In genomic region chr1:64121559-64122465, GRCm38 (mm10) we compare ENCODE assay signal across 8 mouse cellular contexts. TPM values are rescaled to one million over a fixed set of nuclear protein-coding genes. Genes with fewer than 3 reads are reported as not detected.
DNase-seq lines count a peak whose midpoint lies in the region; ATAC-seq and TF ChIP-seq lines count a peak whose summit lies in the region.

Gene Klf7 (minus strand): TSS chr1:64122282.

- H3K27ac ChIP-seq in heart, embryonic 11.5 days (ENCODE audit: low read depth, low read length), result peak within 1 kb of the TSS; percentile 100
- peak within 1 kb of the TSS; percentile 100 for H3K27ac ChIP-seq in kidney, embryonic 16.5 days (ENCODE audit: low read length)
- peak within 1 kb of the TSS; percentile 97 for H3K27ac ChIP-seq in liver, adult 2 months (replicated peaks; ENCODE audit: insufficient read depth, low read depth, low read length)

- DNase-seq in B cell, adult 2 months, result peak; percentile 94 to 96
- peak; percentile 100 for DNase-seq in brain, embryonic 14.5 days (ENCODE audit: low read depth)
- peak; percentile 96 for DNase-seq in liver, adult 2 months (ENCODE audit: extremely low read depth, low read depth, low spot score)
- DNase-seq in splenic B cell, adult 2 months (ENCODE audit: low read depth, low spot score), result peak; percentile 99

- peak within 1 kb of the TSS; percentile 84 for H3K4me2 ChIP-seq in heart, embryonic 11.5 days
- H3K4me2 ChIP-seq in kidney, embryonic 16.5 days (replicated peaks; ENCODE audit: low read depth, low read length), result peak within 1 kb of the TSS; percentile 83
- H3K4me2 ChIP-seq in myocyte (ENCODE audit: low read depth), result peak within 1 kb of the TSS; percentile 91

- no peaks in the 10 kb centered on the region for H3K79me2 ChIP-seq in liver, adult 2 months (ENCODE audit: control insufficient read depth, insufficient read depth, low read length)
- H3K79me2 ChIP-seq in myocyte (ENCODE audit: control insufficient read depth, insufficient read depth), result peaks cover 42% of the 10 kb centered on the region

- H3ac ChIP-seq in myocyte (ENCODE audit: control insufficient read depth, insufficient read length), result peak within 1 kb of the TSS; percentile 95

- peak; percentile 99 for TF ChIP-seq POLR2A in brain, embryonic 14.5 days (IDR thresholded peaks at IDR 0.05; ENCODE audit: borderline replicate concordance, extremely low read depth, insufficient read depth, insufficient read length, poor library complexity, severe bottlenecking)
- peak; percentile 99 for TF ChIP-seq POLR2A in liver, adult 2 months (IDR thresholded peaks at IDR 0.05; ENCODE audit: extremely low read depth, insufficient read depth, low read length)
- TF ChIP-seq POLR2A in myocyte (IDR thresholded peaks at IDR 0.05; ENCODE audit: insufficient read length, low read depth), result peak; percentile 80

- ATAC-seq in heart, embryonic 11.5 days (replicated peaks; ENCODE audit: insufficient number of reproducible peaks, low FRiP score, low TSS enrichment), result peak; percentile 98
- peak; percentile 99 for ATAC-seq in kidney, embryonic 16.5 days (ENCODE audit: low FRiP score, low TSS enrichment)

- peak within 1 kb of the TSS; percentile 76 for H3K4me3 ChIP-seq in erythroblast, embryonic 14.5 days (replicated peaks)
- peak within 1 kb of the TSS; percentile 82 for H3K4me3 ChIP-seq in heart, embryonic 11.5 days (ENCODE audit: low read depth, low read length)
- peak within 1 kb of the TSS; percentile 81 for H3K4me3 ChIP-seq in kidney, embryonic 16.5 days (ENCODE audit: low read length)
- peak within 1 kb of the TSS; percentile 81 for H3K4me3 ChIP-seq in liver, adult 2 months (ENCODE audit: insufficient read depth, low read depth, low read length)
- peak within 1 kb of the TSS; percentile 98 for H3K4me3 ChIP-seq in myocyte

- TF ChIP-seq CTCF in brain, embryonic 14.5 days (IDR thresholded peaks at IDR 0.05; ENCODE audit: borderline replicate concordance, extremely low read depth, insufficient read depth, insufficient read length), result peak; percentile 44; the same call in 1 of the 2 replicates
- TF ChIP-seq CTCF in liver, adult 2 months (IDR thresholded peaks at IDR 0.05; ENCODE audit: low read depth, low read length), result no peak

- WGBS in heart, embryonic 11.5 days (ENCODE audit: insufficient replicate concordance), result under 1% methylated on average over 80 of the region's 82 CpGs
- WGBS in kidney, embryonic 16.5 days, result under 1% methylated on average over 81 of the region's 82 CpGs
- under 1% methylated on average over 82 of the region's 82 CpGs for WGBS in liver, adult 2 months

- peaks cover 41% of the 10 kb centered on the region for H3K4me1 ChIP-seq in erythroblast, embryonic 14.5 days (ENCODE audit: control insufficient read depth)
- H3K4me1 ChIP-seq in heart, embryonic 11.5 days (ENCODE audit: control insufficient read depth, insufficient read depth, low read length), result 0 out of 2 replicates have a peak, but pooled peaks cover 3% of the 10 kb centered on the region
- peaks cover 32% of the 10 kb centered on the region for H3K4me1 ChIP-seq in kidney, embryonic 16.5 days (ENCODE audit: insufficient read depth, low read length)
- H3K4me1 ChIP-seq in liver, adult 2 months (ENCODE audit: control insufficient read depth, insufficient read depth, low read length), result peaks cover 2% of the 10 kb centered on the region; the same call in 1 of the 2 replicates

- no peaks in the 10 kb centered on the region for H3K9me3 ChIP-seq in erythroblast, embryonic 14.5 days (ENCODE audit: control insufficient read depth, low read length)
- no peaks in the 10 kb centered on the region for H3K9me3 ChIP-seq in heart, embryonic 11.5 days (replicated peaks; ENCODE audit: control insufficient read depth, low read length)
- no peaks in the 10 kb centered on the region for H3K9me3 ChIP-seq in kidney, embryonic 16.5 days (ENCODE audit: low read length)

- H3K9ac ChIP-seq in heart, embryonic 11.5 days (ENCODE audit: low read depth, low read length), result peak within 1 kb of the TSS; percentile 100
- H3K9ac ChIP-seq in kidney, embryonic 16.5 days (replicated peaks; ENCODE audit: low read length), result peak within 1 kb of the TSS; percentile 99
- peak within 1 kb of the TSS; percentile 98 for H3K9ac ChIP-seq in liver, adult 2 months (ENCODE audit: low read depth, low read length)

- H3K27me3 ChIP-seq in erythroblast, embryonic 14.5 days (ENCODE audit: control insufficient read depth), result peaks cover 42% of the 10 kb centered on the region
- H3K27me3 ChIP-seq in heart, embryonic 11.5 days (ENCODE audit: control insufficient read depth, insufficient read depth, low read length), result no peaks in the 10 kb centered on the region
- H3K27me3 ChIP-seq in kidney, embryonic 16.5 days (ENCODE audit: insufficient read depth, low read length), result no peaks in the 10 kb centered on the region
- no peaks in the 10 kb centered on the region for H3K27me3 ChIP-seq in liver, adult 2 months (ENCODE audit: control insufficient read depth, insufficient read depth, low read length)
- no peaks in the 10 kb centered on the region for H3K27me3 ChIP-seq in myocyte (ENCODE audit: control insufficient read depth, insufficient read depth, insufficient read length)
- H3K27me3 ChIP-seq in splenic B cell, adult 2 months (ENCODE audit: control insufficient read depth, insufficient read depth, low read length, poor library complexity, severe bottlenecking), result no peaks in the 10 kb centered on the region; the same call in 1 of the 2 replicates

- H3K36me3 ChIP-seq in erythroblast, embryonic 14.5 days (ENCODE audit: control insufficient read depth), result no peaks in the 10 kb centered on the region
- no peaks in the 10 kb centered on the region for H3K36me3 ChIP-seq in heart, embryonic 11.5 days (ENCODE audit: control insufficient read depth, insufficient read depth, low read length)
- H3K36me3 ChIP-seq in kidney, embryonic 16.5 days (ENCODE audit: insufficient read depth, low read length), result no peaks in the 10 kb centered on the region
- H3K36me3 ChIP-seq in liver, adult 2 months (ENCODE audit: control insufficient read depth, insufficient read depth, low read length), result no peaks in the 10 kb centered on the region
- no peaks in the 10 kb centered on the region for H3K36me3 ChIP-seq in myocyte (ENCODE audit: control insufficient read depth, insufficient read depth)
- H3K36me3 ChIP-seq in splenic B cell, adult 2 months (ENCODE audit: control insufficient read depth, insufficient read depth, low read length, poor library complexity, severe bottlenecking), result no peaks in the 10 kb centered on the region

TF ChIP-seq in myocyte, 11 proteins besides CTCF, POLR2A, EP300 and RAD21:
- no peak for TF ChIP-seq MYOD1 (IDR thresholded peaks at IDR 0.05; ENCODE audit: control insufficient read depth in 1 of 3, insufficient read length in 2 of 3, low read depth in 2 of 3)
- no peak for TF ChIP-seq CEBPB (IDR thresholded peaks at IDR 0.05; ENCODE audit: insufficient read depth, poor library complexity, severe bottlenecking)
- TF ChIP-seq MYOG (IDR thresholded peaks at IDR 0.05; ENCODE audit: control insufficient read depth in 1 of 3, insufficient read depth in 1 of 3, insufficient read length in 2 of 3, low read depth in 2 of 3), result peak in 2 of 3 experiments; percentile 17 to 38
- no peak for TF ChIP-seq USF1 (IDR thresholded peaks at IDR 0.05; ENCODE audit: low read depth)
- no peak for TF ChIP-seq MAX (IDR thresholded peaks at IDR 0.05; ENCODE audit: low read depth)
- TF ChIP-seq REST (IDR thresholded peaks at IDR 0.05; ENCODE audit: insufficient read depth, insufficient read length), result no peak
- no peak for TF ChIP-seq TCF3 (IDR thresholded peaks at IDR 0.05; ENCODE audit: insufficient read length, low read depth)
- TF ChIP-seq POLR2AphosphoS2 (IDR thresholded peaks at IDR 0.05; ENCODE audit: insufficient read length, low read depth), result peak; percentile 93
- no peak for TF ChIP-seq TCF12 (IDR thresholded peaks at IDR 0.05; ENCODE audit: insufficient read depth, poor library complexity, severe bottlenecking)
- peak; percentile 29 for TF ChIP-seq E2F4 (IDR thresholded peaks at IDR 0.05; ENCODE audit: insufficient read depth)
- TF ChIP-seq SRF (IDR thresholded peaks at IDR 0.05; ENCODE audit: control insufficient read depth, insufficient read length, low read depth), result peak; percentile 99

RNA-seq across cellular contexts. Expression of gene Klf7, which starts in this region (rescaled TPM):
- 25.8 and 42.7 TPM in 2 replicates for polyA plus RNA-seq in brain, embryonic 14.5 days (2012; rRNA removed)
- polyA plus RNA-seq in erythroblast, embryonic 14.5 days (2012), result under 0.01 and 0.05 TPM in 2 replicates
- polyA plus RNA-seq in heart, embryonic 11.5 days (2014; fragmentation: Nextera tagmentation; extraction: Ambion mirVana), result 14.5 and 16.2 TPM in 2 replicates
- polyA plus RNA-seq in kidney, embryonic 16.5 days (2015; fragmentation: Nextera tagmentation; extraction: Ambion mirVana), result 23.6 and 26.8 TPM in 2 replicates
- total RNA-seq in liver, adult 2 months (2014; rRNA removed), result 4.0 and 4.4 TPM in 2 replicates
- 2.0 and 2.2 TPM in 2 replicates for polyA plus RNA-seq in liver, adult 2 months (2012; rRNA removed)
- 3.9 TPM for polyA plus RNA-seq in myocyte (2012; fragmentation: generic; extraction: Trizol)

Comparison
In these comparisons a context has a peak if more than half of its experiments do, and no peak if none do; other contexts are left out.
1. Peak in every context shown above with its lines: DNase-seq, ATAC-seq, H3K4me3 ChIP-seq and H3K27ac ChIP-seq.